Mouse (Mus musculus): ENCODE measurements around the gene Olfr141.

Olfr141 gene

GRCm38 (mm10) chr2:86809918-86810317 is at the start of gene Olfr141:
Olfr141 (minus strand) TSS chr2:86810018.
- DNase-seq (ENCODE audit: low read depth), result no peak

GRCm38 (mm10) chr2:86851596-86851995 is 41.8 kb upstream of the Olfr141 start, which contains the start of gene Olfr1095:
Olfr1095 (minus strand) TSS chr2:86851696.
- no peak for DNase-seq (ENCODE audit: low read depth)

- DNase-seq (ENCODE audit: low read depth), result no peak
Observed at GRCm38 (mm10) chr2:86824363-86824762, 14.5 kb upstream of the Olfr141 start, which contains the start of gene Olfr1094. Olfr1094 (plus strand) TSS chr2:86824663.

GRCm38 (mm10) chr2:86782179-86782578 is 27.6 kb downstream of the Olfr141 start, which contains the start of gene Olfr1093:
Olfr1093 (plus strand) TSS chr2:86782479.
- DNase-seq (ENCODE audit: low read depth), result no peak

GRCm38 (mm10) chr2:86761050-86761449 is 48.8 kb downstream of the Olfr141 start:
- DNase-seq (ENCODE audit: low read depth), result no peak

GRCm38 (mm10) chr2:86758893-86759292 is 50.9 kb downstream of the Olfr141 start, which contains the start of gene Olfr1090:
Olfr1090 (minus strand) TSS chr2:86758993.
- DNase-seq (ENCODE audit: low read depth), result no peak

Data from c-Kit-positive CD71-negative TER-119-negative erythroid progenitor cells, embryonic 14.5 days (primary cell).